Mouse (Mus musculus) liver, embryonic 14.5 days (tissue): ENCODE measurements around the gene Clmn.

ENCODE experiments used
- CTCF ChIP-seq: IDR thresholded peaks from 2 replicates; pipeline ENCODE4 v1.5.1; 2016; ENCODE audit warnings: antibody characterized with exemption, low read depth, control low read depth
- EP300 ChIP-seq: IDR thresholded peaks from 2 replicates; pipeline ENCODE4 v1.6.1; 2016; ENCODE audit warnings: antibody characterized with exemption, low read depth

DNA sequence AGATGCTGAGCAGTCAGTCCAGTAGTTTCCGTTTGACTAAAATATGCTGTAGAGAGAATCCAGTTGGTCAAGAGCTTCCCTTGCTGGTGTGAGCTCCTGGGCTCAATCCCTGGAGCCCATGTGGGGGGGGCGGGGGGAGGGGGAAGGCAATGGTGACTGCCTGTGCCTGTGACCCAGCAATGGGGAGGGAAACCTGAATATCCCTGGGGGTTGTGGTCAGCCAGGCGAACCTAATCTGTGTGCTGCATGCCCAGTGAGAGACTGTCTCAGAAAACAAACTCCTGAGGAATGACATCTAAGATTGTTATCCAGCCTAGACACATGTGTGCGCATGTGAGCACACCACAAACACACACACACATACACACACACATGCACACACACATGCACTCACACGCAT lies 44.1 kb upstream of the Clmn start:
- TF ChIP-seq EP300 (no peak), CTCF (no peak)
